Mouse (Mus musculus) liver, adult 2 months (tissue): ENCODE measurements around the gene N6amt1. TPM values are rescaled to one million over a fixed set of nuclear protein-coding genes. Genes with fewer than 3 reads are reported as not detected.
A peak's percentile ranks its signal among the peaks of the same experiment; 100 is the strongest.

Experiments
- DNase-seq: peaks from one replicate; pipeline ENCODE4 v3.0.0-alpha.2; 2011; ENCODE audit warnings: low read depth, low spot score; ENCODE audit errors: extremely low read depth
- H3K27ac ChIP-seq: fragments of 200-500 bp; replicated peaks from 2 replicates; pipeline ENCODE4 v1.5.1; 2012; ENCODE audit warnings: low read depth, mild to moderate bottlenecking, control low read depth, inconsistent platforms, low read length; ENCODE audit not compliant: insufficient read depth
- H3K27me3 ChIP-seq: fragments of 200-500 bp; 2 replicates; pipeline ENCODE4 v1.6.1; 2012; ENCODE audit warnings: mild to moderate bottlenecking, moderate library complexity, low read length, inconsistent platforms; ENCODE audit not compliant: control insufficient read depth, insufficient read depth
- H3K36me3 ChIP-seq: fragments of 200-500 bp; 2 replicates; pipeline ENCODE4 v1.6.1; 2012; ENCODE audit warnings: low read length, inconsistent platforms; ENCODE audit not compliant: control insufficient read depth, insufficient read depth
- H3K4me1 ChIP-seq: fragments of 200-500 bp; 2 replicates; pipeline ENCODE4 v1.6.1; 2011; ENCODE audit warnings: low read length; ENCODE audit not compliant: control insufficient read depth, insufficient read depth
- H3K4me3 ChIP-seq: fragments of 200-500 bp; 2 replicates; pipeline ENCODE4 v1.5.1; 2011; ENCODE audit warnings: low read depth, mild to moderate bottlenecking, control low read depth, low read length, moderate library complexity; ENCODE audit not compliant: insufficient read depth
- H3K79me2 ChIP-seq: fragments of 200-500 bp; 2 replicates; pipeline ENCODE4 v1.6.1; 2012; ENCODE audit warnings: inconsistent platforms, mild to moderate bottlenecking, low read length, moderate library complexity; ENCODE audit not compliant: control insufficient read depth, insufficient read depth
- H3K9ac ChIP-seq: fragments of 200-500 bp; 2 replicates; pipeline ENCODE4 v1.6.1; 2012; ENCODE audit warnings: low read depth, mild to moderate bottlenecking, control low read depth, inconsistent platforms, low read length
- CTCF ChIP-seq: fragments of 200-500 bp; IDR thresholded peaks from 2 replicates; pipeline ENCODE4 v1.5.1; 2011; ENCODE audit warnings: low read depth, low read length, control low read depth
- POLR2A ChIP-seq: fragments of 200-500 bp; IDR thresholded peaks from 2 replicates; pipeline ENCODE4 v1.6.1; 2011; ENCODE audit warnings: low read length, control low read depth; ENCODE audit not compliant: insufficient read depth; ENCODE audit errors: extremely low read depth
- WGBS: fragments of 180-500 bp; shearing (Covaris S2); methylation state at CpG from one replicate; pipeline ENCODE4 v1.1.7; 2018; 5-methylcytosine and 5-hydroxymethylcytosine counted together
- polyA plus RNA-seq: library from polyadenylated mRNA; depleted of rRNA; stranded (reverse); fragments of >200 nt; gene quantifications from 2 replicates; pipeline ENCODE4 v1.2.3, GENCODE M21; 2012
- total RNA-seq: library from RNA; depleted of rRNA; stranded (reverse); fragments of >200 nt; gene quantifications from 2 replicates; pipeline ENCODE4 v1.2.3, GENCODE M21; 2014

The N6amt1 gene
- total and polyA plus RNA-seq, 2 experiments: 4.9 to 9.1 TPM

- no peaks in the 10 kb centered on the region for H3K4me1 ChIP-seq
- no peak overlapping the region for H3K9ac ChIP-seq
- no peak overlapping the region for H3K27ac ChIP-seq
- no peak for TF ChIP-seq CTCF
- 86% methylated on average over 4 of the region's 4 CpGs for WGBS
- no peaks in the 10 kb centered on the region for H3K79me2 ChIP-seq
- no peak overlapping the region for H3K4me3 ChIP-seq
- H3K36me3 ChIP-seq: peaks cover 29% of the 10 kb centered on the region; the same call in 1 of the 2 replicates
- peak; percentile 7 for DNase-seq
- H3K27me3 ChIP-seq: no peaks in the 10 kb centered on the region
These were observed 10.2 kb downstream of the N6amt1 start for GRCm38 (mm10) chr16:87364231-87364630.

- no peak for DNase-seq
- Histone ChIP-seq H3K4me3 (no peak overlapping the region), H3K36me3 (peaks cover 22% of the 10 kb centered on the region; the same call in 1 of the 2 replicates), H3K4me1 (no peaks in the 10 kb centered on the region), H3K79me2 (no peaks in the 10 kb centered on the region), H3K27ac (no peak overlapping the region), H3K27me3 (no peaks in the 10 kb centered on the region), H3K9ac (no peak overlapping the region)
- 77% methylated on average over 10 of the region's 10 CpGs for WGBS
- no peak for TF ChIP-seq POLR2A
- no peak for TF ChIP-seq CTCF
These were observed 12.1 kb downstream of the N6amt1 start for GRCm38 (mm10) chr16:87366035-87366434.

DNA sequence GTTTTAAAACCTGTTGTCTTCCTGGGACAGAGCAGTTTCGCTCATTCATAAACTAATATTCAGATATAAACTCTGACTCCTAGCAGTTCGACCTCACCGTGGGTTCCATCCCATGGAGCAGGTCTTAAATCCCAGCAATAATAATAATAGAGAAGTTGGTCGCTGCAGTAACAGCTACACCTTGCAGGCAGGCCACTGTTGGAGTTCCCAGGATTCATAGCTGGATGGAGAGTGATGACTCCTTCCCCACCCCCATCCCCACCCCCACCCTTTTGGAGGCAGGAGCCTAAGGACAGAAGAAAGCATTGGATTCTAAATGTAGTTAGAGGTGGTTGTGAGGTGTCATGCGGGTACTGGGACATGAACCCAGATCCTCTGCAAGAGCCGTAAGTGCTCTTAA lies 12.5 kb downstream of the N6amt1 start:
- Histone ChIP-seq H3K4me3 (no peak overlapping the region), H3K9ac (no peak overlapping the region), H3K27ac (no peak overlapping the region), H3K79me2 (no peaks in the 10 kb centered on the region), H3K36me3 (peaks cover 22% of the 10 kb centered on the region; the same call in 1 of the 2 replicates), H3K4me1 (no peaks in the 10 kb centered on the region), H3K27me3 (no peaks in the 10 kb centered on the region)
- TF ChIP-seq CTCF: no peak
- TF ChIP-seq POLR2A: no peak
- WGBS: 97% methylated on average over 6 of the region's 6 CpGs
- DNase-seq: no peak

GRCm38 (mm10) chr16:87382996-87383395 lies 29.0 kb downstream of the N6amt1 start:
- H3K27me3 ChIP-seq: no peaks in the 10 kb centered on the region
- H3K36me3 ChIP-seq: peaks cover 60% of the 10 kb centered on the region
- DNase-seq: no peak
- 91% methylated on average over 2 of the region's 2 CpGs for WGBS
- H3K9ac ChIP-seq: no peak overlapping the region
- no peak for TF ChIP-seq CTCF
- no peak for TF ChIP-seq POLR2A
- no peak overlapping the region for H3K4me3 ChIP-seq
- no peaks in the 10 kb centered on the region for H3K79me2 ChIP-seq
- H3K27ac ChIP-seq: no peak overlapping the region
- no peaks in the 10 kb centered on the region for H3K4me1 ChIP-seq

- H3K27ac ChIP-seq: no peak overlapping the region
- 88% methylated on average over 2 of the region's 2 CpGs for WGBS
- DNase-seq: no peak
- H3K36me3 ChIP-seq: peaks cover 57% of the 10 kb centered on the region
- no peak overlapping the region for H3K4me3 ChIP-seq
- TF ChIP-seq CTCF: no peak
- no peak for TF ChIP-seq POLR2A
- H3K27me3 ChIP-seq: no peaks in the 10 kb centered on the region
- no peak overlapping the region for H3K9ac ChIP-seq
- no peaks in the 10 kb centered on the region for H3K4me1 ChIP-seq
- H3K79me2 ChIP-seq: no peaks in the 10 kb centered on the region; the same call in 1 of the 2 replicates
These were observed 30.4 kb downstream of the N6amt1 start for GRCm38 (mm10) chr16:87384366-87384765.

DNA sequence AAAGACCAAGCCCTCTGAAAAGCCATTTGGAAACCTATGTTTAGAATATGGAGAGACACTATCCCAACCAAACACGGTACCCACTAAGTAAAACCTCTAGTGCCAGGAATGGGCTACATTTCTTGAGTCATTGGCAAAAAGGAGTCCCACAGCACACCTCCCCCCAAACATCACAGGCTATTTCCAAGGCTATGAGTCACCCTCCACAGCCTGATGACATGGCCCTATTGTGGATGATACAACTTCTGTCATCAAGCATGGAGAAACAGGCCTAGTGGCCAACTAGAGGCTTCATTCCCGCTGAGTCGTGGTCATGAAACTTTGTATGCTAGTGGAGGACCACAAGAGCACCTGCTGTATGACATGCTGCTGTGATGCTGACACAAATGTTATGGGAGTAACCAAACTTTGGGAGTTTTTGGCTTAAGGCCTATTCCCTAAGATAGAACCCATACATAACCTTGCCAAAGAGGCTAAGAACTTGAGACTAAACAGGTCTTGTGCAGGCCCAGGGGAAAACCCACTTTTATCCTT lies 33.5 kb downstream of the N6amt1 start:
- no peak overlapping the region for H3K9ac ChIP-seq
- H3K4me1 ChIP-seq: no peaks in the 10 kb centered on the region
- DNase-seq: no peak
- no peak overlapping the region for H3K27ac ChIP-seq
- H3K36me3 ChIP-seq: peaks cover 32% of the 10 kb centered on the region
- no peaks in the 10 kb centered on the region; the same call in 1 of the 2 replicates for H3K79me2 ChIP-seq
- over 99% methylated on average over 3 of the region's 3 CpGs for WGBS
- H3K4me3 ChIP-seq: no peak overlapping the region
- no peaks in the 10 kb centered on the region for H3K27me3 ChIP-seq
- TF ChIP-seq POLR2A: no peak
- no peak for TF ChIP-seq CTCF
